Mouse (Mus musculus): ENCODE data around the gene Rap1a.

The Rap1a gene

GRCm38 (mm10) chr3:105801191-105802166 lies at the start of gene Rap1a:
TSS of gene Rap1a (minus strand) at chr3:105801336.
- DNase-seq (ENCODE audit: low read depth, low spot score): peak; percentile 68

GRCm38 (mm10) chr3:105846294-105847069 lies 45.3 kb upstream of the Rap1a start:
- DNase-seq (ENCODE audit: low read depth, low spot score): no peak

GRCm38 (mm10) chr3:105839836-105840235 lies 38.7 kb upstream of the Rap1a start:
- DNase-seq (ENCODE audit: low read depth, low spot score): no peak

GRCm38 (mm10) chr3:105838655-105839054 lies 37.5 kb upstream of the Rap1a start:
- DNase-seq (ENCODE audit: low read depth, low spot score): no peak

GRCm38 (mm10) chr3:105836883-105837282 lies 35.7 kb upstream of the Rap1a start:
- no peak for DNase-seq (ENCODE audit: low read depth, low spot score)

GRCm38 (mm10) chr3:105835875-105836274 lies 34.7 kb upstream of the Rap1a start:
- DNase-seq (ENCODE audit: low read depth, low spot score): no peak

- no peak for DNase-seq (ENCODE audit: low read depth, low spot score)
These were observed 30.4 kb upstream of the Rap1a start for GRCm38 (mm10) chr3:105831584-105831983.

- peak; percentile 60 for DNase-seq (ENCODE audit: low read depth, low spot score)
These were observed 24.5 kb upstream of the Rap1a start for GRCm38 (mm10) chr3:105825501-105826161.

GRCm38 (mm10) chr3:105824704-105825103 lies 23.6 kb upstream of the Rap1a start:
- DNase-seq (ENCODE audit: low read depth, low spot score): no peak

- DNase-seq (ENCODE audit: low read depth, low spot score): no peak
These were observed 23.0 kb upstream of the Rap1a start for GRCm38 (mm10) chr3:105824103-105824502.

GRCm38 (mm10) chr3:105823609-105824008 lies 22.5 kb upstream of the Rap1a start:
- no peak for DNase-seq (ENCODE audit: low read depth, low spot score)

GRCm38 (mm10) chr3:105821504-105821903 lies 20.4 kb upstream of the Rap1a start:
- no peak for DNase-seq (ENCODE audit: low read depth, low spot score)

- DNase-seq (ENCODE audit: low read depth, low spot score): no peak
These were observed 19.1 kb upstream of the Rap1a start for GRCm38 (mm10) chr3:105820272-105820671.

GRCm38 (mm10) chr3:105818130-105819004 lies 17.2 kb upstream of the Rap1a start:
- no peak for DNase-seq (ENCODE audit: low read depth, low spot score)

GRCm38 (mm10) chr3:105816089-105816488 lies 15.0 kb upstream of the Rap1a start:
- no peak for DNase-seq (ENCODE audit: low read depth, low spot score)

- no peak for DNase-seq (ENCODE audit: low read depth, low spot score)
These were observed 14.2 kb upstream of the Rap1a start for GRCm38 (mm10) chr3:105815236-105815904.

GRCm38 (mm10) chr3:105811146-105811545 lies 10.0 kb upstream of the Rap1a start:
- DNase-seq (ENCODE audit: low read depth, low spot score): no peak

GRCm38 (mm10) chr3:105808179-105809037 lies 7.3 kb upstream of the Rap1a start:
- DNase-seq (ENCODE audit: low read depth, low spot score): no peak

GRCm38 (mm10) chr3:105807672-105808071 lies 6.5 kb upstream of the Rap1a start:
- no peak for DNase-seq (ENCODE audit: low read depth, low spot score)
